Mouse (Mus musculus) yolk sac, embryonic 10.5 days (tissue): ENCODE measurements around the gene Tmem254a.
"Not testable (repeated sequence)": the region's sequence is repeated elsewhere in the genome, so short reads cannot be mapped to it uniquely, and the experiment has no call there.

ENCODE experiments used
- DNase-seq: peaks from one replicate; pipeline ENCODE4 v3.0.0-alpha.2; 2017; ENCODE audit warnings: low spot score

Tmem254a gene

GRCm38 (mm10) chr14:25927562-25927881, at the start of gene Tmem254a:
Gene Tmem254a, minus strand, starts transcription at chr14:25927672.
- DNase-seq = not testable (repeated sequence)

GRCm38 (mm10) chr14:25957861-25958260, 30.4 kb upstream of the Tmem254a start:
- not testable (repeated sequence) for DNase-seq

GRCm38 (mm10) chr14:25938004-25938403, 10.5 kb upstream of the Tmem254a start, which contains the start of gene Cphx1:
Gene Cphx1, plus strand, starts transcription at chr14:25938304.
- not testable (repeated sequence) for DNase-seq

- DNase-seq = not testable (repeated sequence)
Measured at GRCm38 (mm10) chr14:25936867-25937630, 9.6 kb upstream of the Tmem254a start.

- not testable (repeated sequence) for DNase-seq
Measured at GRCm38 (mm10) chr14:25926814-25927561, 484 bp downstream of the Tmem254a start.

GRCm38 (mm10) chr14:25918427-25919170, 8.9 kb downstream of the Tmem254a start:
- not testable (repeated sequence) for DNase-seq

- DNase-seq = not testable (repeated sequence)
Measured at GRCm38 (mm10) chr14:25908976-25909375, 18.5 kb downstream of the Tmem254a start.

- DNase-seq = not testable (repeated sequence)
Measured at GRCm38 (mm10) chr14:25907272-25907671, 20.2 kb downstream of the Tmem254a start.

DNA sequence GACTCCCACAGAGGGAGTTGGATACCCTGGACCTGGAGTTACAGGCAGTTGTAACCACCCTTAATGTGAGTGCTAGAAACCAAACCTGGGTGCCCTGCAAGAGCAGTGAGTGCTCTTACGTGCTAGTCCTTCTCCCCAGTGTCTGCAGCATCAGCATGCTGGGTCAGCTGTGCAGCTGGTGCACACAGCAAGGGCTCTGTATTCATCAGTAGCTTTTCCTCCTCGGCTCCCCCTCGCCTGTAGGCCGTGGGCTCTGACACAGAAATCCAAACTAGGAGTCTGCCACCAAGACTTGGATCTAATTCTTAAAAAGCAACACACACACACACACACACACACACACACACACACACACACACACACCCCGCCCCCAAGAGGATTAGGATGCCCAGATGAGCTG, 22.2 kb downstream of the Tmem254a start:
- not testable (repeated sequence) for DNase-seq

- DNase-seq = not testable (repeated sequence)
Measured at GRCm38 (mm10) chr14:25903000-25903399, 24.5 kb downstream of the Tmem254a start, which contains the start of gene Plac9a. Gene Plac9a, minus strand, starts transcription at chr14:25903100.

DNA sequence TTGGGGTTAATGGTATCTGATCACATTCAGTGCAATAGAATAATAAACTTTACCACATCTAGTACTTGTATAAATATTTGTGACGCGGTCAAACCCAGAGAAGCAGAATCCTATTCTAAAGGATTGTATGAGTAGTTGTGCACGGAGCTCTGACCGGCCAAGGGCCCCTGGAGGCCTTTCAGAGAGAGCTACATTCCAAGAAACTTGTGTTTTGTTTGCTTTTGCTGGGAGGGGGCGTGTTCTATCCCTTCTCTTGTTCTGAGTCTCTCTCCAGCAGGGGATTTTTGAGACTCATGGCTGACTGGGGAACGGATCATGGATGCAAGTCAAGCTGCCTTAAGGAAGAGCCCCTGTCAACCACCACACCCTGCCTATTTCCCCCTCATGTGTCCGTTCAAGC, 31.8 kb downstream of the Tmem254a start:
- not testable (repeated sequence) for DNase-seq

DNA sequence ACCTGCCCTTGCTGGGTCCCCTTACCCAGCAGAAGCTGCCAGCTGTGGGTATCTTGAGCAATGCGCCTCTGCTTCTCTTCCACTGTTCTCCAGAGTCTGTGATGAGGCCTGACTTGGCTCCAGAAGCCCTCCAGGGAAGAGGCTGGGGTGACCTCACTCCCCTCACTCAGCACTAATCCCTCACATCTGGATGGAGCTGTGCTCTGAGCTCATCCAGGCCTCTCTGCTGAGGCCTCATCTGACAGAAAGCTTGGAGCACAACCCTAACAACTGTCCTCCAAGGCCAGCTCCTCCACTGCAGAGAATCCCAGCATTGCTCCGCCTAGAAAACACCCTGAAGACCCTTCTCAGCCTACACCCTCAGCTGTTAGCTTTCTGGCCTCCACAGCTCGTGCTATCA, 32.9 kb downstream of the Tmem254a start:
- not testable (repeated sequence) for DNase-seq

DNA sequence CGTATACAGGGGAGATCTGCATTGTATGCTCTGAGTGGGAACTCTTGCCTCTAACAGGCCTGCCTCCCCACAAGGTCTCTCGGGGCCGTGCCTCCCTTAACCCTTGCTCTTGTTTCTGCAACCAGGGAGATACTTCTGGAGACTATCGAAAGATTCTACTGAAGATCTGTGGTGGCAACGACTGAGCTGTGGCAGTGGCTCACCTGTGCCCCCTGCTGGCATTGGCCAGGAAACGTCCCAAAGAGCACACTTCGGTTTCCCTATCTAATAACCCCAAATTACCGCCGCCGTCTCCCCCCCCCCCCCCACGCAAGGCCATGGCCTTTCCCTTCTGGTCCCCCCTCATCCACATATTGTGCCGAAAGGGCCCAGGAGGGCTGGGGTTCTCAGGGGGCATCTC, 41.6 kb downstream of the Tmem254a start:
- not testable (repeated sequence) for DNase-seq

- DNase-seq = not testable (repeated sequence)
Measured at GRCm38 (mm10) chr14:25881769-25882168, 45.7 kb downstream of the Tmem254a start.

- DNase-seq = not testable (repeated sequence)
Measured at GRCm38 (mm10) chr14:25876640-25877039, 50.8 kb downstream of the Tmem254a start.
